16 mouse cellular contexts compared by ENCODE assay signal in the genomic region with DNA sequence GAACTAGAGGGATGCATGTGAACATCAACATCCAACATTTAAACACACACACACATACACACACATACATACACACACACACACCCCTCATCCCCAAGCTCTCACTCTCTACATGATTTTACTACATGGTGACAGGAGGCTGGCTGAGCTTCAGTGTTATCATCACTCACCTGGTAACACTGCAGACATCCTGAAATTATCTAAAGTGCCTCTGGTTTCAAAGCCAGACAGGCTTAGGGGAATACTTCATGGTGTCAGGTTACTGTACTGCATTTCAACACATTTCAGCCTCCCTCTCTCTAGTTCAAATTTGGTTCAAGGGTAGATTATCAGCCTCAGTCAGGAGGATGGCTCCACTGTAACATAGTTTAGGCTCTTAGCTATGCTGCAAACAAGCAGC. TPM values are rescaled to one million over a fixed set of nuclear protein-coding genes. Genes with fewer than 3 reads are reported as not detected.
A peak's percentile ranks its signal among the peaks of the same experiment; 100 is the strongest.
DNase-seq lines count a peak whose midpoint lies in the region; ATAC-seq and TF ChIP-seq lines count a peak whose summit lies in the region.
"Had no signal": no experiment of that assay in that cellular context is flagged by ENCODE, and none has a peak within 500 bp of the region (broad histone marks: within the 10 kb centered on the region; RNA-seq: fewer than 3 reads in every experiment).

No protein-coding gene starts in this region.

- no peak for TF ChIP-seq CTCF in hindbrain, postnatal 0 days (IDR thresholded peaks at IDR 0.05; ENCODE audit: low read depth)
- TF ChIP-seq CTCF in gastrocnemius, adult 2 months (IDR thresholded peaks at IDR 0.05) = no peak

- H3K27me3 ChIP-seq in hindbrain, postnatal 0 days (ENCODE audit: insufficient read depth, low read length) = no peaks in the 10 kb centered on the region

- no peak overlapping the region for H3K4me2 ChIP-seq in hindbrain, postnatal 0 days (ENCODE audit: low read depth, low read length)

- H3K9ac ChIP-seq in hindbrain, postnatal 0 days (replicated peaks; ENCODE audit: low read length) = no peak overlapping the region

- H3K27ac ChIP-seq in hindbrain, postnatal 0 days = no peak overlapping the region
- H3K27ac ChIP-seq in gastrocnemius, adult 2 months = no peak overlapping the region
- H3K27ac ChIP-seq: midbrain, embryonic 10.5 days had no signal

- intact Hi-C loops in heart, postnatal 10 days (cut with DNase I) = no loop called here
- intact Hi-C loops in gastrocnemius, adult 2 months (cut with DNase I) = no loop called here

- no peak for ATAC-seq in hindbrain, postnatal 0 days
- ATAC-seq: forebrain, embryonic 16.5 days; hindbrain, embryonic 16.5 days had no signal

- peaks cover 8% of the 10 kb centered on the region for H3K36me3 ChIP-seq in hindbrain, postnatal 0 days (ENCODE audit: insufficient read depth, low read length)

- H3K9me3 ChIP-seq in hindbrain, postnatal 0 days (ENCODE audit: low read length) = no peaks in the 10 kb centered on the region
- H3K9me3 ChIP-seq: midbrain, embryonic 10.5 days had no signal

- H3K4me1 ChIP-seq in hindbrain, postnatal 0 days (ENCODE audit: insufficient read depth, low read length) = peaks cover 10% of the 10 kb centered on the region

- DNase-seq in 3T3-L1 (ENCODE audit: low read depth, low spot score) (peak; percentile 65), 416B (ENCODE audit: low read depth) (peak; percentile 47)
- peak; percentile 31 for DNase-seq in heart, adult 8-10 months (ENCODE audit: low spot score)
- peak; percentile 77 to 82 for DNase-seq in heart, postnatal 10 days
- no peak for DNase-seq in hindbrain, postnatal 0 days (ENCODE audit: low spot score)
- no peak for DNase-seq in urinary bladder, postnatal 25 days (ENCODE audit: low spot score)
- DNase-seq in gastrocnemius, adult 2 months = no peak
- DNase-seq: adrenal gland, adult 2 months; cerebellum, adult 2 months; kidney, adult 2 months; kidney, postnatal 4 days; lung, adult 2 months; thymus, adult 2 months had no signal

- H3K4me3 ChIP-seq in hindbrain, postnatal 0 days (ENCODE audit: low read length) = no peak overlapping the region
- H3K4me3 ChIP-seq in gastrocnemius, adult 2 months = no peak overlapping the region
- H3K4me3 ChIP-seq: midbrain, embryonic 10.5 days had no signal

RNA-seq across cellular contexts. Expression of a gene that starts 4.8 kb away (rescaled TPM):
- 10 to 100 TPM; 18.7 to 27.2 (median 24.4) TPM for total RNA-seq in heart, adult 8-10 months (2022)
- total RNA-seq in heart, postnatal 10 days (2021) = 10 to 100 TPM; 23.4 to 26.6 TPM
- 20.7 and 47.7 TPM in 2 replicates for total RNA-seq in hindbrain, postnatal 0 days (2014; rRNA removed)
- 13.5 and 16.8 TPM in 2 replicates for polyA plus RNA-seq in hindbrain, postnatal 0 days (2015; fragmentation: Nextera tagmentation; extraction: Ambion mirVana)
- total RNA-seq in gastrocnemius, adult 2 months (2021) = 100 to 1,000 TPM; 203 to 277 TPM

RNA-seq across cellular contexts. Expression of a gene that starts 4.8 kb away (rescaled TPM):
- 10 to 100 TPM in 3 of 4 experiments, 1 to 10 TPM in 1; 7.3 to 10.4 (median 10.2) TPM for total RNA-seq in heart, adult 8-10 months (2022)
- 10 to 100 TPM; 12.2 to 12.4 TPM for total RNA-seq in heart, postnatal 10 days (2021)
- total RNA-seq in hindbrain, postnatal 0 days (2014; rRNA removed) = 28.7 and 42.6 TPM in 2 replicates
- polyA plus RNA-seq in hindbrain, postnatal 0 days (2015; fragmentation: Nextera tagmentation; extraction: Ambion mirVana) = 8.7 TPM in 2 replicates
- total RNA-seq in gastrocnemius, adult 2 months (2021) = 1 to 10 TPM; 7.4 to 9.1 TPM

RNA-seq across cellular contexts. Expression of a gene that starts 39.5 kb away (rescaled TPM):
- total RNA-seq in heart, adult 8-10 months (2022) = 1 to 10 TPM; 2.7 to 7.8 (median 3.7) TPM
- 1 to 10 TPM; 7.9 to 9.0 TPM for total RNA-seq in heart, postnatal 10 days (2021)
- 5.5 and 12.1 TPM in 2 replicates for total RNA-seq in hindbrain, postnatal 0 days (2014; rRNA removed)
- polyA plus RNA-seq in hindbrain, postnatal 0 days (2015; fragmentation: Nextera tagmentation; extraction: Ambion mirVana) = 15.7 and 21.6 TPM in 2 replicates
- total RNA-seq in gastrocnemius, adult 2 months (2021) = 1 to 10 TPM; 4.2 to 6.3 TPM

Comparison
In these comparisons a context has a peak if more than half of its experiments do, and no peak if none do; other contexts are left out.
1. DNase-seq: peak in 3T3-L1 (single experiment), 416B (single experiment), heart, adult 8-10 months (single experiment) and heart, postnatal 10 days (2 of 2); none in hindbrain, postnatal 0 days (single experiment), urinary bladder, postnatal 25 days (single experiment) and gastrocnemius, adult 2 months (single experiment).